Mouse (Mus musculus): ENCODE results near the gene Commd1. TPM values are rescaled to one million over a fixed set of nuclear protein-coding genes. Genes with fewer than 3 reads are reported as not detected.

Commd1 gene
- total and polyA plus RNA-seq, 3 experiments, result 102 to 113 TPM; not detected in 1

- no peaks in the 10 kb centered on the region for H3K9me3 ChIP-seq (replicated peaks; ENCODE audit: insufficient read depth, low read length)
- no peak overlapping the region for H3K9ac ChIP-seq (ENCODE audit: control insufficient read depth, low read depth, low read length, poor library complexity, severe bottlenecking)
- H3K4me3 ChIP-seq (ENCODE audit: control insufficient read depth in 1 of 2, insufficient read depth in 1 of 2, low read depth in 2 of 2, low read length in 2 of 2), result no peak overlapping the region
- peak overlapping the region; percentile 29; the same call in 1 of the 2 replicates for H3K27ac ChIP-seq (ENCODE audit: control insufficient read depth, low read depth, low read length)
- TF ChIP-seq GABPA (IDR thresholded peaks at IDR 0.05; ENCODE audit: low read depth, low read length), result no peak
- TF ChIP-seq HCFC1 (IDR thresholded peaks at IDR 0.05; ENCODE audit: low read depth, low read length), result no peak
- no peak for TF ChIP-seq POLR2A (IDR thresholded peaks at IDR 0.05; ENCODE audit: control insufficient read depth in 1 of 2, insufficient read depth in 1 of 2, low read depth in 1 of 2, low read length in 2 of 2, poor library complexity in 1 of 2)
- TF ChIP-seq ZNF384 (IDR thresholded peaks at IDR 0.05; ENCODE audit: low read depth, low read length), result peak; percentile 63; the same call in 1 of the 2 replicates
- peak; percentile 62; the same call in 1 of the 2 replicates for TF ChIP-seq TBP (IDR thresholded peaks at IDR 0.05; ENCODE audit: low read depth, low read length)
- no peak for TF ChIP-seq CHD1 (IDR thresholded peaks at IDR 0.05; ENCODE audit: low read depth, low read length)
- no peak for TF ChIP-seq KAT2A (conservative IDR thresholded peaks at IDR 0.05; ENCODE audit: low read depth, low read length)
- TF ChIP-seq E2F4 (IDR thresholded peaks at IDR 0.05; ENCODE audit: borderline replicate concordance, low read depth, low read length), result no peak
- no peak for TF ChIP-seq CTCF (IDR thresholded peaks at IDR 0.05 in 2 of 3, conservative IDR thresholded peaks at IDR 0.05 in 1 of 3; ENCODE audit: control insufficient read depth in 1 of 3, insufficient read depth in 1 of 3, low read depth in 2 of 3, low read length in 3 of 3, poor library complexity in 1 of 3, severe bottlenecking in 1 of 3)
- TF ChIP-seq RCOR1 (IDR thresholded peaks at IDR 0.05; ENCODE audit: low read depth, low read length), result peak; percentile 88
- TF ChIP-seq NELFE (IDR thresholded peaks at IDR 0.05; ENCODE audit: low read depth, low read length), result no peak
- TF ChIP-seq MEF2A (IDR thresholded peaks at IDR 0.05; ENCODE audit: extremely low read depth, insufficient replicate concordance, low read depth, low read length, poor library complexity, severe bottlenecking), result no peak
- no peak for TF ChIP-seq ZKSCAN1 (IDR thresholded peaks at IDR 0.05; ENCODE audit: low read depth, low read length)
- no peak for TF ChIP-seq POLR2AphosphoS5 (IDR thresholded peaks at IDR 0.05; ENCODE audit: borderline replicate concordance, low read depth, low read length)
- peak; percentile 44; the same call in 1 of the 2 replicates for TF ChIP-seq TCF12 (IDR thresholded peaks at IDR 0.05; ENCODE audit: low read depth, low read length)
- TF ChIP-seq GATA1 (IDR thresholded peaks at IDR 0.05; ENCODE audit: low read depth, low read length), result peak; percentile 38; the same call in 1 of the 2 replicates
- no peak for TF ChIP-seq SMC3 (IDR thresholded peaks at IDR 0.05; ENCODE audit: low read depth, low read length)
- TF ChIP-seq EP300 (IDR thresholded peaks at IDR 0.05; ENCODE audit: low read depth in 1 of 2, low read length in 2 of 2), result peak; percentile 35 to 55; a peak in 1 of 4 replicates
- peaks cover 73% of the 10 kb centered on the region for H3K79me2 ChIP-seq (ENCODE audit: control insufficient read depth, insufficient read depth, low read length, poor library complexity)
- peaks cover 51 to 53% of the 10 kb centered on the region in 2 experiments for H3K4me1 ChIP-seq (ENCODE audit: control insufficient read depth in 1 of 2, insufficient read depth in 2 of 2, low read length in 2 of 2)
- H3K27me3 ChIP-seq (ENCODE audit: control insufficient read depth in 1 of 2, insufficient read depth in 2 of 2, low read length in 2 of 2), result no peaks in the 10 kb centered on the region
- peak; percentile 75 for DNase-seq (ENCODE audit: low read depth, low spot score)
- peaks cover 2 to 74% of the 10 kb centered on the region in 2 experiments; a peak in 3 of 4 replicates for H3K36me3 ChIP-seq (ENCODE audit: control insufficient read depth in 1 of 2, insufficient read depth in 2 of 2, low read length in 2 of 2)
These were observed 130.8 kb downstream of the Commd1 start for GRCm38 (mm10) chr11:22851416-22851815.

GRCm38 (mm10) chr11:22850077-22850476 is 132.1 kb downstream of the Commd1 start:
- H3K27ac ChIP-seq (ENCODE audit: control insufficient read depth, low read depth, low read length), result peak overlapping the region; percentile 16; the same call in 1 of the 2 replicates
- H3K4me1 ChIP-seq (ENCODE audit: control insufficient read depth in 1 of 2, insufficient read depth in 2 of 2, low read length in 2 of 2), result peaks cover 57 to 66% of the 10 kb centered on the region in 2 experiments
- H3K4me3 ChIP-seq (ENCODE audit: control insufficient read depth in 1 of 2, insufficient read depth in 1 of 2, low read depth in 2 of 2, low read length in 2 of 2), result no peak overlapping the region
- no peak for DNase-seq (ENCODE audit: low read depth, low spot score)
- no peak overlapping the region for H3K9ac ChIP-seq (ENCODE audit: control insufficient read depth, low read depth, low read length, poor library complexity, severe bottlenecking)
- no peaks in the 10 kb centered on the region for H3K9me3 ChIP-seq (replicated peaks; ENCODE audit: insufficient read depth, low read length)
- no peak for TF ChIP-seq USF2 (IDR thresholded peaks at IDR 0.05; ENCODE audit: borderline replicate concordance in 1 of 2, insufficient read depth in 1 of 2, low read depth in 1 of 2, low read length in 2 of 2)
- TF ChIP-seq ELF1 (IDR thresholded peaks at IDR 0.05; ENCODE audit: low read depth, low read length), result no peak
- no peak for TF ChIP-seq POLR2A (IDR thresholded peaks at IDR 0.05; ENCODE audit: control insufficient read depth in 1 of 2, insufficient read depth in 1 of 2, low read depth in 1 of 2, low read length in 2 of 2, poor library complexity in 1 of 2)
- no peak for TF ChIP-seq MEF2A (IDR thresholded peaks at IDR 0.05; ENCODE audit: extremely low read depth, insufficient replicate concordance, low read depth, low read length, poor library complexity, severe bottlenecking)
- no peak for TF ChIP-seq BHLHE40 (IDR thresholded peaks at IDR 0.05; ENCODE audit: borderline replicate concordance, low read depth, low read length)
- TF ChIP-seq UBTF (IDR thresholded peaks at IDR 0.05; ENCODE audit: borderline replicate concordance, insufficient read depth, low read depth, low read length), result no peak
- no peak for TF ChIP-seq ETS1 (IDR thresholded peaks at IDR 0.05; ENCODE audit: low read depth, low read length)
- no peak for TF ChIP-seq ZC3H11A (IDR thresholded peaks at IDR 0.05; ENCODE audit: low read depth, low read length)
- TF ChIP-seq GATA1 (IDR thresholded peaks at IDR 0.05; ENCODE audit: low read depth, low read length), result no peak
- TF ChIP-seq HCFC1 (IDR thresholded peaks at IDR 0.05; ENCODE audit: low read depth, low read length), result no peak
- no peak for TF ChIP-seq E2F4 (IDR thresholded peaks at IDR 0.05; ENCODE audit: borderline replicate concordance, low read depth, low read length)
- TF ChIP-seq MAX (IDR thresholded peaks at IDR 0.05; ENCODE audit: low read length), result no peak
- no peak for TF ChIP-seq GABPA (IDR thresholded peaks at IDR 0.05; ENCODE audit: low read depth, low read length)
- no peak for TF ChIP-seq SIN3A (IDR thresholded peaks at IDR 0.05; ENCODE audit: low read length)
- H3K36me3 ChIP-seq (ENCODE audit: control insufficient read depth in 1 of 2, insufficient read depth in 2 of 2, low read length in 2 of 2), result peaks cover 2 to 82% of the 10 kb centered on the region in 2 experiments; a peak in 3 of 4 replicates
- no peaks in the 10 kb centered on the region for H3K27me3 ChIP-seq (ENCODE audit: control insufficient read depth in 1 of 2, insufficient read depth in 2 of 2, low read length in 2 of 2)
- H3K79me2 ChIP-seq (ENCODE audit: control insufficient read depth, insufficient read depth, low read length, poor library complexity), result peaks cover 76% of the 10 kb centered on the region
